Mouse (Mus musculus) fat pad, adult 2 months (tissue): Measurements from ENCODE around the gene Ldhal6b.
A peak's percentile ranks its signal among the peaks of the same experiment; 100 is the strongest.
"Not testable (repeated sequence)": the region's sequence is repeated elsewhere in the genome, so short reads cannot be mapped to it uniquely, and the experiment has no call there.

Experiments used
- DNase-seq: peaks from one replicate; pipeline ENCODE4 v3.0.0-alpha.2; 2011; ENCODE audit warnings: low read depth, low spot score; ENCODE audit errors: extremely low read depth

Ldhal6b gene

GRCm38 (mm10) chr17:5418545-5418944 is at the start of gene Ldhal6b:
TSS of gene Ldhal6b (minus strand) at chr17:5418767.
- no peak for DNase-seq

- DNase-seq = no peak
These were observed 48.6 kb upstream of the Ldhal6b start for GRCm38 (mm10) chr17:5467177-5467576.

- no peak for DNase-seq
These were observed 48.2 kb upstream of the Ldhal6b start for GRCm38 (mm10) chr17:5466736-5467135.

- DNase-seq = no peak
These were observed 45.3 kb upstream of the Ldhal6b start for GRCm38 (mm10) chr17:5463912-5464311.

GRCm38 (mm10) chr17:5453657-5454056 is 35.1 kb upstream of the Ldhal6b start:
- no peak for DNase-seq

GRCm38 (mm10) chr17:5443751-5444150 is 25.2 kb upstream of the Ldhal6b start:
- no peak for DNase-seq

GRCm38 (mm10) chr17:5443260-5443659 is 24.7 kb upstream of the Ldhal6b start:
- DNase-seq = no peak

- not testable (repeated sequence) for DNase-seq
These were observed 23.8 kb upstream of the Ldhal6b start for GRCm38 (mm10) chr17:5442403-5442802.

- peak; percentile 30 for DNase-seq
These were observed 21.8 kb upstream of the Ldhal6b start, which contains the start of gene Tmem242 for GRCm38 (mm10) chr17:5440159-5440971. TSS of gene Tmem242 (minus strand) at chr17:5440259.

GRCm38 (mm10) chr17:5439831-5440158 is 21.2 kb upstream of the Ldhal6b start:
- DNase-seq = no peak

GRCm38 (mm10) chr17:5429772-5430133 is 11.2 kb upstream of the Ldhal6b start:
- no peak for DNase-seq

- DNase-seq = peak; percentile 54
These were observed 10.7 kb upstream of the Ldhal6b start for GRCm38 (mm10) chr17:5429090-5429771.

- DNase-seq = no peak
These were observed 6.6 kb upstream of the Ldhal6b start for GRCm38 (mm10) chr17:5425204-5425603.

- no peak for DNase-seq
These were observed 5.6 kb upstream of the Ldhal6b start for GRCm38 (mm10) chr17:5424156-5424555.

- DNase-seq = no peak
These were observed 3.3 kb upstream of the Ldhal6b start for GRCm38 (mm10) chr17:5421835-5422234.

- no peak for DNase-seq
These were observed 1.4 kb upstream of the Ldhal6b start for GRCm38 (mm10) chr17:5419771-5420518.

GRCm38 (mm10) chr17:5419056-5419455 is 489 bp upstream of the Ldhal6b start:
- DNase-seq = no peak

- DNase-seq = no peak
These were observed 2.0 kb downstream of the Ldhal6b start for GRCm38 (mm10) chr17:5416518-5416917.

GRCm38 (mm10) chr17:5414041-5414440 is 4.5 kb downstream of the Ldhal6b start:
- no peak for DNase-seq

- no peak for DNase-seq
These were observed 5.2 kb downstream of the Ldhal6b start for GRCm38 (mm10) chr17:5413350-5413749.

- no peak for DNase-seq
These were observed 5.8 kb downstream of the Ldhal6b start for GRCm38 (mm10) chr17:5412740-5413139.

GRCm38 (mm10) chr17:5412301-5412700 is 6.3 kb downstream of the Ldhal6b start:
- DNase-seq = no peak
